Mouse (Mus musculus) C2C12 (cell line): ENCODE data around the gene Slc43a1. TPM values are rescaled to one million over a fixed set of nuclear protein-coding genes. Genes with fewer than 3 reads are reported as not detected.

Experiments used
- H3K27me3 ChIP-seq: one replicate; pipeline ENCODE4 v1.6.1; 2011; ENCODE audit not compliant: control insufficient read depth, insufficient read depth, insufficient read length
- H3K36me3 ChIP-seq: one replicate; pipeline ENCODE4 v1.6.1; 2011; ENCODE audit not compliant: control insufficient read depth, insufficient read depth
- H3K4me3 ChIP-seq: one replicate; pipeline ENCODE4 v1.5.1; 2011; ENCODE audit warnings: mild to moderate bottlenecking, control low read depth; ENCODE audit not compliant: poor library complexity, insufficient read depth, severe bottlenecking
- H3K79me2 ChIP-seq: one replicate; pipeline ENCODE4 v1.6.1; 2011; ENCODE audit not compliant: control insufficient read depth, insufficient read depth
- H3K79me3 ChIP-seq: one replicate; pipeline ENCODE4 v1.6.1; 2011; ENCODE audit warnings: low read depth, control low read depth
- H3ac ChIP-seq: one replicate; pipeline ENCODE3; 2011; ENCODE audit warnings: low read depth; ENCODE audit not compliant: control insufficient read depth, insufficient read length
- CEBPB ChIP-seq: IDR thresholded peaks from one replicate; pipeline ENCODE4 v1.6.1; 2011; ENCODE audit warnings: low read depth, mild to moderate bottlenecking, control low read depth, moderate library complexity
- CTCF ChIP-seq: IDR thresholded peaks from one replicate; pipeline ENCODE4 v1.5.1; 2011; ENCODE audit not compliant: control insufficient read depth, insufficient read depth, insufficient read length
- FOSL1 ChIP-seq: IDR thresholded peaks from one replicate; pipeline ENCODE4 v1.8.0; 2011; ENCODE audit warnings: mild to moderate bottlenecking, low read length; ENCODE audit not compliant: poor library complexity, insufficient read depth, severe bottlenecking
- MAX ChIP-seq: IDR thresholded peaks from one replicate; pipeline ENCODE4 v1.6.1; 2011; ENCODE audit warnings: mild to moderate bottlenecking, control low read depth
- MYOD1 ChIP-seq: IDR thresholded peaks from one replicate; pipeline ENCODE4 v1.6.1; 2011; ENCODE audit warnings: low read depth; ENCODE audit not compliant: control insufficient read depth, insufficient read length
- MYOG ChIP-seq: IDR thresholded peaks from one replicate; pipeline ENCODE4 v1.6.1; 2011; ENCODE audit not compliant: control insufficient read depth, insufficient read length; ENCODE audit errors: extremely low read depth
- USF1 ChIP-seq: IDR thresholded peaks from one replicate; pipeline ENCODE4 v1.6.1; 2011; ENCODE audit warnings: low read depth, mild to moderate bottlenecking, control low read depth, moderate library complexity
- long read RNA-seq, 2 experiments: library from polyadenylated mRNA; unstranded; transcript quantifications; one replicate each; pipeline ENCODE4 v2.0.0; 2019 to 2020
- polyA plus RNA-seq: library from polyadenylated mRNA; unstranded; fragments of >200 nt; fragmentation: generic; extraction: Trizol; gene quantifications from one replicate; pipeline ENCODE4 v1.2.1, GENCODE M21; 2012; ENCODE audit warnings: missing spikeins

Slc43a1 gene
- 6.6 TPM for polyA plus RNA-seq
- long read RNA-seq, experiment 1, partial matches to known transcripts = 0 of 5 reads
- long read RNA-seq, experiment 1, other reads (novel, unspliced or antisense) = 2 of 5 reads
- long read RNA-seq, experiment 2, transcript Slc43a1-204 (15 exons, 3,089 nt) = minor isoform, 6 of 59 reads
- long read RNA-seq, experiment 2, transcript Slc43a1-203 (14 exons, 2,487 nt) = major isoform, 16 of 59 reads
- long read RNA-seq, experiment 2, transcript Slc43a1-202 (15 exons, 2,556 nt) = minor isoform, 8 of 59 reads
- long read RNA-seq, experiment 2, partial matches to known transcripts = 3 of 59 reads
- long read RNA-seq, experiment 2, other reads (novel, unspliced or antisense) = 26 of 59 reads

DNA sequence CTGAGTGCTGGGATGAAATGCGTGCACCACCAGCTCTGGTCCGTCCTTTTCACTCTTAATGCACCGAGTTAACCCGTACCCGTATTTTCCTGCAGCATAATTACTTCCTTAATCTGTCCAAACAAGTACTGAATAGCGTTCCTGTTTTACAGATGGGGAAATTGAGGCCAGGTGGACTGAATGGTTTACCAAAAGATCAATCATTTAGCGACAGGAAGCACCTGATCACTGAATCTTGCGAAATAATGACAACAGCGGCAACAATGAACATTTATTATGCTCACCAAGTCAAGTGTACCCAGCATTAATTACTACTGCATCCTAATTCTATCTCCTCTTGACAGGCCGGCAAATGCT lies at the start of gene Slc43a1:
Gene Slc43a1, plus strand, starts transcription at position 258 of the 357 bp plus-strand sequence.
- Histone ChIP-seq H3K27me3 (no peaks in the 10 kb centered on the region), H3K79me2 (no peaks in the 10 kb centered on the region), H3K36me3 (no peaks in the 10 kb centered on the region), H3K4me3 (peak within 1 kb of the TSS; percentile 29), H3K79me3 (no peaks in the 10 kb centered on the region), H3ac (peak within 1 kb of the TSS; percentile 85)
- no peak for TF ChIP-seq MAX
- TF ChIP-seq CEBPB = no peak
- TF ChIP-seq MYOD1 = no peak
- TF ChIP-seq MYOG = no peak
- TF ChIP-seq FOSL1 = no peak
- no peak for TF ChIP-seq CTCF
- no peak for TF ChIP-seq USF1

DNA sequence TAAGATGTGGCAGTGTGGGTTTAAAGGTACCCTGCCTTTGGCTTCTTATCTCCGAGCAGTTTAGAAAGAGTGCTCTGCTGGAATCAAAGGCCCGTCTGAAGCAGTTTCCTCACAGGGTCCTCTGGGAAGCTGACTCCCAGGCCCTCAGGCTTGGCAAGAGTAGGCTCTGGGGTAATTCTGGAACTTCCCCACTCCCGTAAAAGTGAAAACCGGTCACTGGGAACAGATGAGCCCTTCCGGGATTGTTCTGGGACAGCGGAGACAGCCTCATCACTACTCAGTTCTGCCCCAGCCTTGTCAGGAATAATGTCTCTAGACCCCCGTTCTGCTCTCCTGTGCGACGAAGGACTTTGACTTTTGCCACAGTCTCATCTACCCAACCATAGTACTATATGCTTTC lies 48.2 kb upstream of the Slc43a1 start:
- Histone ChIP-seq H3K79me2 (no peaks in the 10 kb centered on the region), H3ac (no peak overlapping the region), H3K36me3 (no peaks in the 10 kb centered on the region), H3K79me3 (no peaks in the 10 kb centered on the region), H3K4me3 (no peak overlapping the region), H3K27me3 (no peaks in the 10 kb centered on the region)
- TF ChIP-seq USF1 = no peak
- TF ChIP-seq CTCF = no peak
- no peak for TF ChIP-seq MYOD1
- TF ChIP-seq MAX = no peak
- TF ChIP-seq MYOG = no peak
- TF ChIP-seq FOSL1 = no peak
- TF ChIP-seq CEBPB = no peak

DNA sequence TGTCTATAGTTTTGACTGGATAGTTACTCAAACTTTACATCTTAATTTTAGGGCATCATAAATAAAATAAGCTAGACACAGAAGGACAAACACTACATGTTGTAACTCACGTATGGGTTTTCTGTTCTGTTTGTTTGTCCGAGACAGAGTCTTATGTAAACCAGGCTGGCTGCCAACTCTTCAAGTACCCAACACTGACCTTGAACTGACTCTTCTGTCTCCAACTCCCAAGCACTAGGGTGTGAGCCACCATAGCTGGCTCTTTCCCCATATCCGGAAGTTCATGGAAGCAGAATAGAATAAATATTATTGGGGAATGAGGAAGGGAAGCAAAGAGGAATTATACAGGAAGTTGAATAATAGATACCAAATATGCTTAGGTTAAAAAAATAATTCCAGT lies 46.1 kb upstream of the Slc43a1 start:
- TF ChIP-seq MAX (no peak), FOSL1 (no peak), CEBPB (no peak), CTCF (no peak)
- no peak overlapping the region for H3ac ChIP-seq
- H3K27me3 ChIP-seq = no peaks in the 10 kb centered on the region
- no peaks in the 10 kb centered on the region for H3K36me3 ChIP-seq
- no peaks in the 10 kb centered on the region for H3K79me3 ChIP-seq
- H3K4me3 ChIP-seq = no peak overlapping the region
- H3K79me2 ChIP-seq = no peaks in the 10 kb centered on the region

- H3K79me3 ChIP-seq = no peaks in the 10 kb centered on the region
- no peaks in the 10 kb centered on the region for H3K36me3 ChIP-seq
- no peaks in the 10 kb centered on the region for H3K27me3 ChIP-seq
- H3ac ChIP-seq = no peak overlapping the region
- TF ChIP-seq MYOD1 = no peak
- TF ChIP-seq MAX = no peak
- no peak for TF ChIP-seq MYOG
- TF ChIP-seq FOSL1 = no peak
- TF ChIP-seq CEBPB = no peak
- TF ChIP-seq CTCF = no peak
- no peak for TF ChIP-seq USF1
- H3K79me2 ChIP-seq = no peaks in the 10 kb centered on the region
- no peak overlapping the region for H3K4me3 ChIP-seq
These were observed 45.5 kb upstream of the Slc43a1 start for GRCm38 (mm10) chr2:84793154-84793553.

DNA sequence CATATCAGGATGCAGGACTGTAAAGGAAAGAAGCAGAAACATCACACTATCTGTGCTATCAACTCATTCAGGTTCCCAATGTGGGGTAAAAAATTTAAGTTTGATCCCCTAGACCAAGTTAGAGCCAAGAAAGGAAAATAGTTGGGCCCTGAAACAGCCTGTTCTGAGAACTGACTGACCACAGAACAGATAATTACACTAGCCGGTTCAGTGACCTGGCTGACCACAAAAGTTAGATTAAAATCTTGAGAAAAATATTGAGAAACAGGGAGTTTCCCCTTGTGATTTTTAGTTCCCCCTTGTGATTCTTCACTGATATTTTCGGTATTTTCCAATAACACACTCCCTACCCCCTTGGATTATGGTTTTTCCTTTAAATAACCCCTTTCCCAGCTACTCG lies 44.8 kb upstream of the Slc43a1 start:
- no peak overlapping the region for H3ac ChIP-seq
- no peak for TF ChIP-seq CEBPB
- TF ChIP-seq FOSL1 = no peak
- TF ChIP-seq CTCF = no peak
- no peak for TF ChIP-seq MYOG

GRCm38 (mm10) chr2:84797833-84798492 lies 40.7 kb upstream of the Slc43a1 start:
- Histone ChIP-seq H3K36me3 (no peaks in the 10 kb centered on the region), H3K27me3 (no peaks in the 10 kb centered on the region), H3K79me2 (no peaks in the 10 kb centered on the region), H3K4me3 (peak overlapping the region; percentile 59), H3K79me3 (no peaks in the 10 kb centered on the region), H3ac (peak overlapping the region; percentile 50)
- TF ChIP-seq USF1 (no peak), CTCF (peak; percentile 77)

More for the DNA sequence above, 44.8 kb upstream of the Slc43a1 start:
- H3K79me2 ChIP-seq = no peaks in the 10 kb centered on the region
- no peaks in the 10 kb centered on the region for H3K27me3 ChIP-seq
- H3K4me3 ChIP-seq = no peak overlapping the region
- no peaks in the 10 kb centered on the region for H3K79me3 ChIP-seq
- H3K36me3 ChIP-seq = no peaks in the 10 kb centered on the region
